Mouse (Mus musculus): ENCODE data around the gene Rnf167.

DNA sequence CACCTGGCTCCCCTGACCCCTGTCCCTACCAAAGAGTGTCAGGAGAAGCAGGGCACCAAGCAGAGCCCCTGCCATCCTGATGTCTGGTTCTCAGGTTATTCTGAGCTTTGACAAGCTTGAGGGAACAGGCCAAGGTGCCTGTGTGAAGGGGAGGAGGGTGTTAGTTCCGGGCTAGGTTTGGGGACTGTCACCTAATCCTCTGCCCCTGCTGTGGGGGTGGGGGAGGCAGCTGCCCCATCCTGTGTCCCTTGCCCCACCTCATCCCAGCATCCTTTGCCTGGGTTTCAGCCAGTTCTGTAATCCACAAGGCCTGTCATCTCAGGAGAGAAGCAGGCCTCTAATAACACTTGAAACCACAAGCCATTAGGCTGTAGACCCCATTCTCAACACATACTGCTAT lies 27.9 kb upstream of the Rnf167 start, which contains the start of gene Chrne:
- TF ChIP-seq EP300 (IDR thresholded peaks at IDR 0.05; ENCODE audit: insufficient read depth, low read depth, low read length), result no peak
- TF ChIP-seq CTCF (IDR thresholded peaks at IDR 0.05), result no peak
